Mouse (Mus musculus) T-helper 1 cell (primary cell): ENCODE results near the gene Tmem132d.

Source experiments
- in situ Hi-C: fragments of 300-600 bp; cut with MboI, MseI; formaldehyde crosslinking; loops from one replicate; pipeline ENCODE4 v1.15.1; 2025; ENCODE audit warnings: high pct_unique_total_duplicates

The Tmem132d gene

GRCm38 (mm10) chr5:128211125-128211524 is 221.8 kb downstream of the Tmem132d start:
- in situ Hi-C loops: no loop called here

- in situ Hi-C loops: no loop called here
Measured at GRCm38 (mm10) chr5:128205716-128206115, 227.2 kb downstream of the Tmem132d start.

- in situ Hi-C loops: no loop called here
Measured at GRCm38 (mm10) chr5:128204685-128205320, 228.1 kb downstream of the Tmem132d start.

GRCm38 (mm10) chr5:128203879-128204581 is 228.8 kb downstream of the Tmem132d start:
- in situ Hi-C loops: no loop called here

GRCm38 (mm10) chr5:128194106-128194505 is 238.8 kb downstream of the Tmem132d start:
- in situ Hi-C loops: no loop called here

GRCm38 (mm10) chr5:128192485-128193055 is 240.3 kb downstream of the Tmem132d start:
- in situ Hi-C loops: no loop called here

GRCm38 (mm10) chr5:128191710-128192109 is 241.2 kb downstream of the Tmem132d start:
- in situ Hi-C loops: no loop called here

GRCm38 (mm10) chr5:128190243-128190820 is 242.5 kb downstream of the Tmem132d start:
- in situ Hi-C loops: no loop called here

- in situ Hi-C loops: no loop called here
Measured at GRCm38 (mm10) chr5:128176234-128176633, 256.6 kb downstream of the Tmem132d start.

GRCm38 (mm10) chr5:128158901-128159675 is 273.8 kb downstream of the Tmem132d start:
- in situ Hi-C loops: no loop called here

- in situ Hi-C loops: no loop called here
Measured at GRCm38 (mm10) chr5:128151461-128151860, 281.4 kb downstream of the Tmem132d start.

- in situ Hi-C loops: no loop called here
Measured at GRCm38 (mm10) chr5:128146901-128147645, 285.8 kb downstream of the Tmem132d start.

- in situ Hi-C loops: no loop called here
Measured at GRCm38 (mm10) chr5:128144799-128145198, 288.1 kb downstream of the Tmem132d start.

GRCm38 (mm10) chr5:128136818-128137217 is 296.1 kb downstream of the Tmem132d start:
- in situ Hi-C loops: no loop called here

- in situ Hi-C loops: no loop called here
Measured at GRCm38 (mm10) chr5:128122656-128123055, 310.2 kb downstream of the Tmem132d start.

GRCm38 (mm10) chr5:128119171-128119570 is 313.7 kb downstream of the Tmem132d start:
- in situ Hi-C loops: no loop called here

GRCm38 (mm10) chr5:128113107-128113506 is 319.8 kb downstream of the Tmem132d start:
- in situ Hi-C loops: no loop called here

- in situ Hi-C loops: no loop called here
Measured at GRCm38 (mm10) chr5:128112518-128112917, 320.4 kb downstream of the Tmem132d start.

- in situ Hi-C loops: no loop called here
Measured at GRCm38 (mm10) chr5:128111664-128112063, 321.2 kb downstream of the Tmem132d start.

- in situ Hi-C loops: no loop called here
Measured at GRCm38 (mm10) chr5:128102556-128102955, 330.3 kb downstream of the Tmem132d start.

GRCm38 (mm10) chr5:128100331-128100730 is 332.5 kb downstream of the Tmem132d start:
- in situ Hi-C loops: no loop called here
